Mouse (Mus musculus): ENCODE results near the gene G6pc.
"Not testable (repeated sequence)": the region's sequence is repeated elsewhere in the genome, so short reads cannot be mapped to it uniquely, and the experiment has no call there.

Gene G6pc

GRCm38 (mm10) chr11:101357505-101358182 lies 9.7 kb upstream of the G6pc start:
- DNase-seq = no peak

- no peak for DNase-seq
Observed at GRCm38 (mm10) chr11:101359776-101360175, 7.6 kb upstream of the G6pc start.

- peak in 1 of 2 experiments; percentile 26 for DNase-seq
Observed at GRCm38 (mm10) chr11:101360651-101361113, 6.7 kb upstream of the G6pc start.

GRCm38 (mm10) chr11:101364531-101364931 lies 2.8 kb upstream of the G6pc start:
- DNase-seq = no peak

GRCm38 (mm10) chr11:101370141-101370540 lies 2.8 kb downstream of the G6pc start:
- DNase-seq = no peak

- no peak for DNase-seq
Observed at GRCm38 (mm10) chr11:101374421-101374938, 7.1 kb downstream of the G6pc start.

GRCm38 (mm10) chr11:101378196-101378595 lies 10.8 kb downstream of the G6pc start:
- not testable (repeated sequence) for DNase-seq

GRCm38 (mm10) chr11:101378926-101379325 lies 11.6 kb downstream of the G6pc start:
- peak in 1 of 2 experiments; percentile 10 for DNase-seq

GRCm38 (mm10) chr11:101381817-101382216 lies 14.5 kb downstream of the G6pc start:
- DNase-seq = no peak

GRCm38 (mm10) chr11:101395110-101395509 lies 27.7 kb downstream of the G6pc start:
- peak; percentile 49 to 60 for DNase-seq

GRCm38 (mm10) chr11:101415306-101415705 lies 47.9 kb downstream of the G6pc start:
- DNase-seq = no peak

GRCm38 (mm10) chr11:101416433-101417100 lies 49.2 kb downstream of the G6pc start:
- DNase-seq = peak in 1 of 2 experiments; percentile 15

- peak; percentile 86 for DNase-seq
Observed at GRCm38 (mm10) chr11:101417101-101417855, 49.9 kb downstream of the G6pc start, which contains the start of gene Aarsd1. Gene Aarsd1 (minus strand): TSS chr11:101417615.

GRCm38 (mm10) chr11:101418991-101419390 lies 51.6 kb downstream of the G6pc start:
- no peak for DNase-seq

- no peak for DNase-seq
Observed at GRCm38 (mm10) chr11:101419610-101420009, 52.2 kb downstream of the G6pc start.

- no peak for DNase-seq
Observed at GRCm38 (mm10) chr11:101420148-101420547, 52.8 kb downstream of the G6pc start.

GRCm38 (mm10) chr11:101424105-101424851 lies 56.9 kb downstream of the G6pc start, which contains the start of gene Gm27029:
Gene Gm27029 (minus strand): TSS chr11:101424796.
- DNase-seq = peak in 1 of 2 experiments; percentile 20

- peak; percentile 98 to 99 for DNase-seq
Observed at GRCm38 (mm10) chr11:101424925-101425813, 57.8 kb downstream of the G6pc start, which contains the start of the genes Rundc1 and Ptges3l. Gene Rundc1 (plus strand): TSS chr11:101425085. Gene Ptges3l (minus strand): TSS chr11:101425333.

- DNase-seq = no peak
Observed at GRCm38 (mm10) chr11:101426165-101426564, 58.8 kb downstream of the G6pc start.
